Mouse (Mus musculus): Measurements from ENCODE around the gene Ror2. TPM values are rescaled to one million over a fixed set of nuclear protein-coding genes. Genes with fewer than 3 reads are reported as not detected.

Ror2 gene
- polyA plus RNA-seq, 1 experiment: 0.55 TPM

DNA sequence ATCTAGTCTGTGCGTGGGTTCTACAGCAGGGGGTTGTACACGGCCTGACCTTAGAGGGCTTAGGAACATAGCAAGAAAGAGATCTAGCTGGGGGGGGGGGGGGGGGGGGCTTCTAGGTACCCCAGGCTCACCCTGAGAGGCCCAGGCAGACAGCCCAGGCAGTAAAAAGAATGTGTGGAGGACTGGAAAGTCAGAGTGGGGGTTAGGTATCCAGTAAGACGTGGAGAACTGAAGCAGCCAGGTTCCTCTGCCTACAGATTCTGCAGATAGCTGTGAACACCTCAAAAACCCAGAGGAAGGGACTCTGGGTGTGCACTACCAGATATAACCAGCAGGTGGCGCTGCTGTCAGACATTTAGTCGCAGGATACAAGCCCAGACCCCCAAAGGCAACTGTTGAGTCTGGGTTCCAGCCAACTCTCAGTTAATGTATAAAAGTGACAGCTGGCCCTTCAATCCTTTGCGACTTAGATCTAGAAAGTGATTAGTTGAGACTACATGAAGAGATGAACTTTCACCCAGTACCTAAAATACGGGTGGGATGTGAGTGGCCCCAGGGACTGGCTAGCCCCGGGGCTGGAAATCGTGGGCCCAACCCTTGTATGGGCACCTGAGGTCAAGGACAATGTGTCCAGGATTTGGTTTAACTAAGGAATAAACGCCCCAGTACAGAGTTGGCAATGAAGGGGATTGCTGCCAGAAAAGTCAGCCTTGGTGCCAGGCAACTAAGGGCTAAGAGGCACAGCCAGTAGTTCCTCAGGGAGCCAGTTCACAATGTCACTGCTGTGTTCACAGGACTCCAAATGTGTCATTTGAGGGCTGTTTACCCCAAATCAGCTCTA is 166.1 kb downstream of the Ror2 start:
- H3K27ac ChIP-seq (replicated peaks; ENCODE audit: low read depth, low read length): peak overlapping the region; percentile 55; the same call in 1 of the 2 replicates
- H3K4me3 ChIP-seq (ENCODE audit: insufficient read depth, low read depth, low read length): no peak overlapping the region
- H3K4me1 ChIP-seq (ENCODE audit: control insufficient read depth, insufficient read depth, insufficient read length, low read length): no peaks in the 10 kb centered on the region

DNA sequence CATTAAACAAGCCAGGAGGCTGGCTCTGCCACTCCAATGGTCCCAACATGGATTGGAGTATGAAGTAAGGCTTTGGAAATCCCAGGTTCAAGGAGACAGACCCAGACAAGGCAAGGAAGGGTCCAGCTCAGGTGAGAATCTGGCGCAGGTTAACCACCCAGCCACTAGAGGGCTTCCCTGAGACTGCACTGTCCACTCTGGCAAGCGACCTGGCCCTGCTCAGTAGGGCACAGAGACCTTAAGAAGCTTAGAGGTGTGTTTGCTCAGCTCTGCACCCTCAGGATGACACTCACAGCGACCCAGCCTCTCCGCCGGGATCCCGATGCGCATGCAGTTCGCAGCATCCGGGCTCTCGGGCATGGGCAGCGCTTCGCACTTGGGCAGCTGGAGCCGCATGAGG is 167.5 kb downstream of the Ror2 start:
- Histone ChIP-seq H3K27ac (replicated peaks; ENCODE audit: low read depth, low read length) (no peak overlapping the region), H3K4me1 (ENCODE audit: control insufficient read depth, insufficient read depth, insufficient read length, low read length) (no peaks in the 10 kb centered on the region), H3K4me3 (ENCODE audit: insufficient read depth, low read depth, low read length) (no peak overlapping the region)

DNA sequence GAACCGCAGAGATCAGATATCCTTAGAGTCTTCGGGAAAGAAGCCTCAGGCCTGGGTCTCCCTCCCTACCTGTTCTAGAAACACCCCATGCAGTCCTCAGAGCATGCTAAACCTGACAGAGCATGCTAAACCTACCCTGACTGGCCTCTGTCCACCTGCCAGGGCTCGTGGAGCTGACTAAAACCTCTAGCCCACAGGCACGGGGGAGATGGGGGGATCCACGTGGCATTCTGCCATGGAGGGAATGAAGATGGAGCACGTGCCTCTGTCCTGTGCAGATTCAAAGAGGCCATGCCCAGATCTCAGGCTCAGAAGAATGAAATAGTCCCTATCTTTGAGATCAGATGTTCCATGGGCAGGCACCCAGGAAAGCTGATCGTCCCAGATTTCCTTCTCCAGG is 168.0 kb downstream of the Ror2 start:
- H3K4me3 ChIP-seq (ENCODE audit: insufficient read depth, low read depth, low read length): no peak overlapping the region
- H3K27ac ChIP-seq (replicated peaks; ENCODE audit: low read depth, low read length): no peak overlapping the region
- no peaks in the 10 kb centered on the region for H3K4me1 ChIP-seq (ENCODE audit: control insufficient read depth, insufficient read depth, insufficient read length, low read length)

DNA sequence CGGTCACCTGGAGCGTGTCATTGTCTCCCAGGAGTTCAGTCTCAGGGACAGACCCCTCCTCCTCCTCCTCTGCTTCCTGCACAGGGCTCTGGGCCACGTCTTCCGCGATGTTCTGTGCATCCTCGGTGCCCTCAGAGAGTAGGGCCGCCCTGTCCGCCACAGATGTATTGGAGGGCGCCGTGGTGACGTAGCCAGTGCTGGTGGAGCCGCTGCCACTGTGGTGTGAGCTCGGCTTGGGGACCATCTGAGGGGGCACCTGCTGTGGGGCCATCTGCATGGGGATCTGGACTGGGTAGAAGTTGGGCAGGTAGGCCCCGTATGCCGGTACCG is 175.7 kb downstream of the Ror2 start:
- H3K27ac ChIP-seq (replicated peaks; ENCODE audit: low read depth, low read length): no peak overlapping the region
- H3K4me3 ChIP-seq (ENCODE audit: insufficient read depth, low read depth, low read length): no peak overlapping the region
- no peaks in the 10 kb centered on the region for H3K4me1 ChIP-seq (ENCODE audit: control insufficient read depth, insufficient read depth, insufficient read length, low read length)

DNA sequence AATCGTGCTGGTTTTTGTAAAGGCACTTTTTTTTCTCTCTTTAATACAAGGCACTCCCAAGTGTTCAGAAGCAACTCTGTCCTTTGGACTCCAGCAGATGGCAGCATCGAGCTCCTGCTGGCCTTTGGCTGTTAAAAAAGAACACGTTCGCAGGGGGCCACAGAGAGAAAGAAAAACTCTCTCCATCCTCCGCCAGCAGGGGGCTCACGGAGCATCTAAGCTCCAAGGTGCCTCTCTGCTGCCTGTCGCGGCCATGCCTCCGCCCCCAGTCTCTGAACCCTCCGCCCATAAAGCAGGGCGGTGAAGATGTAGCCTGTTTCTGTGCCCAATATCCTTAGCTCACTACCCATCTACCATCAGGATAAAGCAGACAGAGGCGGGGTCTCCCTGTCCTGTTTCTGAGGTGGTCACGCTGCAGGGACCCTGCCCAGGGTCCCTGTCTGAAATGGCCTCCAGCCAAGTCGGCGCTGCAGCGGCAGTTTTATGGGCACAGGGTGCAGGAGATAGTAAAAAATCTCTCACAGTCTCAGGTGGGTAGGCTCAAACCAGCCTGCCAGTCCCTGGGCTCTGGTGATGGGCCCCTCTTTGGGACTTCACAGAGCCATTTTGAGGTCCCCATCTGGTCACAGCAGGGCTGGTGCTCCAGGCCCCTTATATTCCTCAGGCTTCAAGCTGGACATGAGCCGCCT is 176.2 kb downstream of the Ror2 start:
- Histone ChIP-seq H3K27ac (replicated peaks; ENCODE audit: low read depth, low read length) (no peak overlapping the region), H3K4me1 (ENCODE audit: control insufficient read depth, insufficient read depth, insufficient read length, low read length) (no peaks in the 10 kb centered on the region), H3K4me3 (ENCODE audit: insufficient read depth, low read depth, low read length) (no peak overlapping the region)

DNA sequence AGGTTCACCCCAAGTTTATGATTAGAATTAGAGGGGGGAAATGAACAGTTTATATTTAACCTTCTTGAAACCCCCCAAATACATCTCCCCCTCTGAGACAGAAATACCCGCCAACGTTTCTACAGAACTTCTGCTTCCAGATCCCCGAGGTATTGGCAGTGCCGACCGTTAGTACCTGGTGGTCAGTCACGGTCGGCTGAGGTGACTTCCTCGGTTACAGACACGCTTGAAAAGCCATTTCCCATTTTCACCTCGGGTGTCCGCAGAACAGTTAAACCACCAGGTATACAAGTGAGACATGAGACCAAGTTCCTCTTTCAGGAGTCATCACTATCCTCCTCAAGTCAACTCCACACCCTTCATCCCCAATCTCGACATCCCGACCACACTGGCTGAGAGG is 179.2 kb downstream of the Ror2 start:
- Histone ChIP-seq H3K27ac (replicated peaks; ENCODE audit: low read depth, low read length) (no peak overlapping the region), H3K4me3 (ENCODE audit: insufficient read depth, low read depth, low read length) (no peak overlapping the region), H3K4me1 (ENCODE audit: control insufficient read depth, insufficient read depth, insufficient read length, low read length) (no peaks in the 10 kb centered on the region)

DNA sequence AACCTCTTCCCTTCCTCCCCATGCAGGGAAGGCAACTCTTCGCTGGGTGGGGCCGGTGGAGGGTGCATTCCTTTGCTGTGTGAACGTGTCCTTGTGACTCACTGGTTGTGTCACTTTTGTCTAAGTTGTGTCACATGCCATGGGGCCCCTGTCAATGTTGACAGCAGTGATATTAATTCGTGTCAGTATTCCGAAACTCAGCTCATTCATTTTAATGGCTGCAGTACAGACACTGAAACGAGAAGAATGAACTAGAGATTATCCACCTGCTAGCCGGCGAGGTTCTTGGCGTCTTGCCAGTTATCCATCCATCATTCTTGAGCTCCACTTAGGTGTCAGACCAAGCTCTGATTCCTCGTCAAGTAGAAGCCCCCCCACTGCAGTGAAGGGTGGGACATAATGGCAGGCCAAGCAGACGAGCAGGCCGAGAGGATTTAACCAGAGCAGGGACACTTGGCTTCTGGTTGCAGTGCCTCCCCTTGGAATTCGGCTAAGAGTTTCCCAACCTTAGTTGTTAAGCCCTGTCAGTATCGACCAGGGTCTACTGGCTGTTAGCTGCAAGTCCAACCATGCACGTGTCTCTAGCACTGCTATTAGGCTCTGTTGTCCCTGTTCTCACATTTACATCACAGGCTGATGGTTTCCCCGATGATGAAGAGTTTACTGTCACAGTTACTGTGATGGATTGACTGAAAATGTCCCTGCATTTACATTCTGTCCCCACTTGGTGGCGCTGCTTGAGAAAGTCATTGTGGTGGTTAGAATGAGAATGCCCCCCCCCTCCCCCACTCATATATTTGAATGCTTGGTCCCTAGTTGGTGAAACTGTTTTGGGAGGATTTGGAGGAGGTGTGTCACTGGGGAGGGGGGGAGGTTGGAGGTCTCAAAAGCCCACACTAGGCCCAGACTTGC is 185.9 kb downstream of the Ror2 start:
- H3K27ac ChIP-seq (replicated peaks; ENCODE audit: low read depth, low read length): no peak overlapping the region

DNA sequence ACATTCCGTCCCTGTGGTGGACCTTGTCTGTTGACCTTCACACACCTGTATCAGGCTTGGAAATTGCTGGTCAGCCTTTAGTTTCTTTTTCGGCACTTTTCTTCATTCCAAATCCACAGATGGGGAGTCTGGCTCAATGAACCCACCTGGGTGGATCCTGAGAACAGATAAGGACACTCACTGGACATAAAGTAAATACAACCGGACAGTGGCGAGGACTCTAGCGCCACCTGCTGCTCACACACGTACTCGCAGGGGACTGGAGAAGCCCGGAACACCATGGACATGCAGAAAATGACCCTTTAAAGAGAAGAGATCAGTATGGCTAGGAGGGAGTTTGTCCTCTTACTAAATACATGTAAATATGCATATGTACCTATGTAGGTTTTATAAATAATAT is 189.3 kb downstream of the Ror2 start:
- Histone ChIP-seq H3K4me1 (ENCODE audit: control insufficient read depth, insufficient read depth, insufficient read length, low read length) (no peaks in the 10 kb centered on the region), H3K4me3 (ENCODE audit: insufficient read depth, low read depth, low read length) (no peak overlapping the region), H3K27ac (replicated peaks; ENCODE audit: low read depth, low read length) (no peak overlapping the region)

More for the DNA sequence above, 185.9 kb downstream of the Ror2 start:
- Histone ChIP-seq H3K4me1 (ENCODE audit: control insufficient read depth, insufficient read depth, insufficient read length, low read length) (no peaks in the 10 kb centered on the region), H3K4me3 (ENCODE audit: insufficient read depth, low read depth, low read length) (no peak overlapping the region)

DNA sequence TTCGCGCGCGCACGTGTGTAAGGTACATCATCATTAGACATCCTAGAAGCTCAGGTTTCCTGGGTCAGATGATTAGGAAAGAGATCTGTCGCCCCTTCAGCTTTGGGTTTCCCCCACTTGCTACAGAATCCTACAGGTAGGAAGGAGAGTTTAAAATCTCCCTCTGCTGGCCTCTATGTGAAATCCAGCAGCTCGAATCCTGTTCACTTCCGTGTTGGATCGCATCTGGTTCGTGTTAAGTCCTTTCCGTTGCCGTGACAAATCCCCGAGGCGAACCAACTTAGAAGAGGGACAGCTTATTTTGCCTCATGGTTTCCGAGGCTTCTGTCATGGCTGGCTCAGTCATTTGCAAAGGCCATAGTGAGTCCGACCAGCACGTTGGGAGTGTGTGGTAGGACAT is 190.7 kb downstream of the Ror2 start:
- no peaks in the 10 kb centered on the region for H3K4me1 ChIP-seq (ENCODE audit: control insufficient read depth, insufficient read depth, insufficient read length, low read length)
- H3K27ac ChIP-seq (replicated peaks; ENCODE audit: low read depth, low read length): no peak overlapping the region
- H3K4me3 ChIP-seq (ENCODE audit: insufficient read depth, low read depth, low read length): no peak overlapping the region

DNA sequence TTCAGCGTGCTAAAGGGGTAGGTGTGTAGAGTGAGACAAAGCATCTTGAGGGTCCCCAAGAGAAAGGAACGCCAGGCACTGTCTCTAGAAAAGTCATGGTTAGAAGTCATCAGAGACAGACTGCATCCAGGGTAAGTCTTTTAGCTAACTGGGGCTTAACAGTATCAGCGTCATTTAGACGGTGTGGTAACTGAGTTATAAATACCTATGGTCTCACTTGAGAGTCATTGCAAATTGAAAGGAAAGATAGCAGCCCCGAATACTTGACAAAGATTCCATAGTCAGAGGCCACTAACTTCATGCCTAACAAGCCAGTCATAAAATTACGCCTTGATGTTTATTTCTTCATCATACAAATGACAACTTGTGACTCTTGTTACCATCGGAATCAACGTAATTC is 191.3 kb downstream of the Ror2 start:
- Histone ChIP-seq H3K27ac (replicated peaks; ENCODE audit: low read depth, low read length) (no peak overlapping the region), H3K4me3 (ENCODE audit: insufficient read depth, low read depth, low read length) (no peak overlapping the region), H3K4me1 (ENCODE audit: control insufficient read depth, insufficient read depth, insufficient read length, low read length) (no peaks in the 10 kb centered on the region)

DNA sequence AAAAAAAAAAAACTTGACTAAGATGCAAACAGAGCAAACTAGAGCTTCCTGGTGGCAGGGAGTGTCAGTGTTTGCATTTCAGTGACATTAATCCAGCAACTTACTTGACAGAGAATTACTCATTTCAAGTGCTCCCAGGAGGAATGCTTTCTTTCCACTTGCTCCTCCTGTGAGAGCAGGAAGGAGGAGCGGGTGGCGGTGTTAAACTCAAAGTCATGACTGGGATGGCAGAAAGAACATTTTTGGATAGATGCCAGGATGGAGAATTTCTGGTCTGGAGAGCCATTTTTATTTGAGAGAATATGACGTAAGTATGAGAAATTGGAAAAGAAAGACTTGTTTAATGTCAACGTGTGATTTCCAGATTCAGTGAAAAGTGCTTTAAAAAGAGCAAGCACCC is 192.5 kb downstream of the Ror2 start:
- no peaks in the 10 kb centered on the region for H3K4me1 ChIP-seq (ENCODE audit: control insufficient read depth, insufficient read depth, insufficient read length, low read length)
- no peak overlapping the region for H3K27ac ChIP-seq (replicated peaks; ENCODE audit: low read depth, low read length)
- H3K4me3 ChIP-seq (ENCODE audit: insufficient read depth, low read depth, low read length): no peak overlapping the region

DNA sequence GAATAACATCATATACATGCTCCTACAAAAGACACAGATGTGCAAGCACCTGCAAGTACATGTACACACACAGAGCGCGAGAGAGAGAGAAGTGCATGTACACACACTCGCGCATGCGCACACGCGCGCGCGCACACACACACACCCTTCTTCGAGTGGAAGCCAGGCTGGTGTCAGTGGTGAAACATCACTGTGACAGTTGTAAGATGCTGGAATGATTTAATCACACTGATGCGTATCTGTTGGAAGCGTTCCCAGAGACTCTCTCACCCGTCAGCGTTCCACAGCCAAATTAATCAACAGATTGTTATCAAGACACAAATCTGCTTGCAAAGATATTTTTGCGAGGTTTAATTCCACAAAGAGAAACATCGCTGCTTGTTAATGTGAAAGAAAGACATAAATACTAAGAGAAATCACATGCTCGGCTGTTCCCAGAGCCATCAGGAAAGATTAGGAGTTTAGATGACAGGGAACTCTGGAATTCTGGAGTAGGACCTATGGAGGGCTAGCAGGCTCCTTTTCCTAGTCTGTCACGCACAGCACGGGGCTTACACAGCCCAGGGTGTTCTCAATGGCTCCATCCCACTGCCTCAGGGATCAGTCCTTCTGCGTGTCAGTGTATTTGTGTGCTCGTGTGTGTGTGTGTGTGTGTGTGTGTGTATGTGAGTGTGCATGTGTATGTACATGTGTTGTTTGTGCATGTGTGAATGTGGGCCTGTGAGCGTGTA is 199.2 kb downstream of the Ror2 start:
- H3K27ac ChIP-seq (replicated peaks; ENCODE audit: low read depth, low read length): no peak overlapping the region
- H3K4me1 ChIP-seq (ENCODE audit: control insufficient read depth, insufficient read depth, insufficient read length, low read length): no peaks in the 10 kb centered on the region
- H3K4me3 ChIP-seq (ENCODE audit: insufficient read depth, low read depth, low read length): no peak overlapping the region

DNA sequence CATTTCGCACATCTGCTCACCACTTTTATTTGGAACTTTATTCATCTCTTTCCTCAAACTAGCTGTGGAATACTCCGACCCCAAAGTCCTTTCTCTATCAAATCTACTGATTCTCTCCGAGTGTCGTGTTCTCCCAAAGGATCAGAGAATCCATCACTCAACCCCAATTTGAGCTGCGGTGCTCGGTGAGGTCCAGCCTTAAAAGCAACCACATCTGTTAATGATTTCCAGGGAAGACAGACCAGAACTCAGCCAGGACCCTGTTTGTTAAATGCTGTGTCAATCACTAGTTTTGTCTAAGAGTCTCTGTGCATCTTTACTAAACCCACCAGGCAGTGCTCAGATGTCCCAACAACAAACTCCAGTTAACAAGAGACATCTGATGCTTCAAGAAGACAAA is 204.1 kb downstream of the Ror2 start:
- Histone ChIP-seq H3K4me3 (ENCODE audit: insufficient read depth, low read depth, low read length) (no peak overlapping the region), H3K27ac (replicated peaks; ENCODE audit: low read depth, low read length) (no peak overlapping the region), H3K4me1 (ENCODE audit: control insufficient read depth, insufficient read depth, insufficient read length, low read length) (no peaks in the 10 kb centered on the region)

DNA sequence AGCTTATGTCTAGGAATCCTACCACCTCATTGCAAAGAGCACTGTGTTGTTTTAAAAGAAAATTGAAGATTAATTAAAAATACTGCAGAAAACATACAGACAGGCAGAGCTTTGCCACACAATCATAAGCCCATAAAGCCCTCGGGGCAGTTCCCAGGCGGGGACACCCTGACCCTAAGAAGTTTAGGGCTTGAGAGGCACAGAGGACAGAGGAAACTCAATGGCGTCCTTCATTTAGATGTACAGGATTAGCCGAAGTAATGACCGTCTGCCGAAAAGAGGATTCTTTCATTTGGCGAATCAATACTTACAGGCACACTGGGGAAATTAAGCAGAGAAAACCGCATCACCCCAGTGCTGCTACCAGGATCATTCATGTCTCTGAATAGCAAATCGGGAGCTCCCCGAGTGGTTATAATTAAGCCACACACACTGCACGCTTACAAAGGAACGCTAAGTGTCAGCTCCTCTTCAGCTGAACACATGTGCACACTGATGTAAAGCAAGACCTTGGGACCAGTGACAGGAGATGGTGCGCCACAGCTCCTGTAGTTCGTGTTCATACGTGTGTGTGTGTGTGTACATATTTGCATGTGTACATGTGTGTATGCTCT is 208.1 kb downstream of the Ror2 start:
- Histone ChIP-seq H3K27ac (replicated peaks; ENCODE audit: low read depth, low read length) (no peak overlapping the region), H3K4me3 (ENCODE audit: insufficient read depth, low read depth, low read length) (no peak overlapping the region), H3K4me1 (ENCODE audit: control insufficient read depth, insufficient read depth, insufficient read length, low read length) (no peaks in the 10 kb centered on the region)

All from brown adipose tissue, adult 24 weeks (tissue).